Mouse (Mus musculus) myocyte (in vitro differentiated cells): ENCODE data around the gene Vezf1.

Source experiments
- CEBPB ChIP-seq: IDR thresholded peaks from 2 replicates; pipeline ENCODE4 v1.6.1; 2011; ENCODE audit warnings: mild to moderate bottlenecking, moderate library complexity; ENCODE audit not compliant: poor library complexity, insufficient read depth, severe bottlenecking
- E2F4 ChIP-seq: IDR thresholded peaks from one replicate; pipeline ENCODE4 v1.6.1; 2011; ENCODE audit warnings: mild to moderate bottlenecking, control low read depth, moderate library complexity; ENCODE audit not compliant: insufficient read depth
- MAX ChIP-seq: IDR thresholded peaks from one replicate; pipeline ENCODE4 v1.6.1; 2011; ENCODE audit warnings: low read depth, mild to moderate bottlenecking, control low read depth
- MYOD1 ChIP-seq, 3 experiments: IDR thresholded peaks; one replicate each; pipeline ENCODE4 v1.6.1; 2011; ENCODE audit warnings: control low read depth in 2 of 3, low read depth in 2 of 3, mild to moderate bottlenecking in 2 of 3, moderate library complexity in 1 of 3; ENCODE audit not compliant: insufficient read length in 2 of 3, control insufficient read depth in 1 of 3
- POLR2A ChIP-seq: IDR thresholded peaks from one replicate; pipeline ENCODE4 v1.6.1; 2011; ENCODE audit warnings: low read depth, mild to moderate bottlenecking, control low read depth, moderate library complexity; ENCODE audit not compliant: insufficient read length
- POLR2AphosphoS2 ChIP-seq: IDR thresholded peaks from one replicate; pipeline ENCODE4 v1.6.1; 2011; ENCODE audit warnings: low read depth, control low read depth; ENCODE audit not compliant: insufficient read length
- TCF12 ChIP-seq: IDR thresholded peaks from one replicate; pipeline ENCODE4 v1.6.1; 2011; ENCODE audit warnings: mild to moderate bottlenecking, control low read depth; ENCODE audit not compliant: poor library complexity, insufficient read depth, severe bottlenecking
- USF1 ChIP-seq: IDR thresholded peaks from one replicate; pipeline ENCODE4 v1.6.1; 2011; ENCODE audit warnings: low read depth, mild to moderate bottlenecking, control low read depth, moderate library complexity

GRCm38 (mm10) chr11:88098021-88098729, 30.1 kb downstream of the Vezf1 start, which contains the start of gene Cuedc1:
- TF ChIP-seq USF1 = no peak
- no peak for TF ChIP-seq POLR2AphosphoS2
- no peak for TF ChIP-seq POLR2A
- TF ChIP-seq E2F4 = no peak
- no peak for TF ChIP-seq MAX
- no peak for TF ChIP-seq TCF12
- no peak for TF ChIP-seq CEBPB
- TF ChIP-seq MYOD1 (IDR thresholded peaks at IDR 0.05; ENCODE audit: control insufficient read depth in 1 of 3, insufficient read length in 2 of 3, low read depth in 2 of 3) = no peak
